Mouse (Mus musculus) midbrain, postnatal 0 days (tissue): ENCODE results near the gene Barx2. TPM values are rescaled to one million over a fixed set of nuclear protein-coding genes. Genes with fewer than 3 reads are reported as not detected.

ENCODE experiments used
- ATAC-seq: fragments of 200-750 bp; cut with Nextera tagmentation; 2 replicates; pipeline ENCODE4 v1.8.0; 2017; ENCODE audit warnings: moderate number of reproducible peaks, mild to moderate bottlenecking, moderate TSS enrichment, moderate library complexity; ENCODE audit not compliant: low FRiP score
- DNase-seq: peaks from one replicate; pipeline ENCODE4 v3.0.0-alpha.2; 2015; ENCODE audit warnings: low spot score
- H3K27ac ChIP-seq: fragments of 300-500 bp; sonication (generic); 2 replicates; pipeline ENCODE4 v1.5.1; 2014; ENCODE audit warnings: low read depth, mild to moderate bottlenecking, low read length, mixed read lengths
- H3K27me3 ChIP-seq: fragments of 300-500 bp; sonication (generic); 2 replicates; pipeline ENCODE4 v1.6.1; 2014; ENCODE audit warnings: low read length, control low read depth, mixed read lengths; ENCODE audit not compliant: insufficient read depth
- H3K36me3 ChIP-seq: fragments of 300-500 bp; sonication (generic); 2 replicates; pipeline ENCODE4 v1.6.1; 2014; ENCODE audit warnings: low read length, control low read depth, mixed read lengths; ENCODE audit not compliant: insufficient read depth
- H3K4me1 ChIP-seq: fragments of 300-500 bp; sonication (generic); 2 replicates; pipeline ENCODE4 v1.6.1; 2014; ENCODE audit warnings: mild to moderate bottlenecking, control low read depth, antibody characterized with exemption, low read length, mixed read lengths; ENCODE audit not compliant: insufficient read depth
- H3K4me2 ChIP-seq: fragments of 300-500 bp; sonication (generic); 2 replicates; pipeline ENCODE4 v1.6.1; 2014; ENCODE audit warnings: low read depth, mild to moderate bottlenecking, low read length, mixed read lengths; ENCODE audit not compliant: poor library complexity, severe bottlenecking
- H3K4me3 ChIP-seq: fragments of 300-500 bp; sonication (generic); 2 replicates; pipeline ENCODE4 v1.5.1; 2014; ENCODE audit warnings: low read depth, mild to moderate bottlenecking, low read length, moderate library complexity
- H3K9ac ChIP-seq: fragments of 300-500 bp; sonication (generic); replicated peaks from 2 replicates; pipeline ENCODE4 v1.6.1; 2014; ENCODE audit warnings: mild to moderate bottlenecking, low read length, moderate library complexity, mixed read lengths; ENCODE audit not compliant: poor library complexity, severe bottlenecking
- H3K9me3 ChIP-seq: fragments of 300-500 bp; sonication (generic); 2 replicates; pipeline ENCODE4 v1.6.1; 2016; ENCODE audit warnings: low read length, control low read depth
- CTCF ChIP-seq: IDR thresholded peaks from 2 replicates; pipeline ENCODE4 v1.5.1; 2016; ENCODE audit warnings: antibody characterized with exemption, mild to moderate bottlenecking
- WGBS: fragments of 180-500 bp; shearing (Covaris S2); extraction: QIAGEN DNeasy Blood & Tissue Kit; methylation state at CpG from one replicate; pipeline ENCODE4 v1.1.7; 2014; 5-methylcytosine and 5-hydroxymethylcytosine counted together
- polyA plus RNA-seq: library from polyadenylated mRNA; unstranded; fragments of >200 nt; fragmentation: Nextera tagmentation; extraction: Ambion mirVana; gene quantifications from 2 replicates; pipeline ENCODE4 v1.2.1, GENCODE M21; 2015
- total RNA-seq: library from RNA; depleted of rRNA; stranded (reverse); fragments of >200 nt; gene quantifications from 2 replicates; pipeline ENCODE4 v1.2.3, GENCODE M21; 2014

Barx2 gene
- total and polyA plus RNA-seq, 2 experiments from 2014 or later, result 0.27 to 2.9 TPM

- Histone ChIP-seq H3K9me3 (no peaks in the 10 kb centered on the region), H3K4me3 (no peak overlapping the region), H3K4me1 (peaks cover under 1% of the 10 kb centered on the region; the same call in 1 of the 2 replicates), H3K9ac (no peak overlapping the region), H3K27me3 (no peaks in the 10 kb centered on the region), H3K27ac (no peak overlapping the region), H3K4me2 (no peak overlapping the region), H3K36me3 (no peaks in the 10 kb centered on the region)
- ATAC-seq, result no peak
- 71% methylated on average over 6 of the region's 6 CpGs for WGBS
- TF ChIP-seq CTCF, result no peak
- no peak for DNase-seq
Observed at GRCm38 (mm10) chr9:31863830-31864229, 49.4 kb downstream of the Barx2 start.

GRCm38 (mm10) chr9:31859446-31859845, 53.8 kb downstream of the Barx2 start:
- Histone ChIP-seq H3K4me1 (peaks cover 12% of the 10 kb centered on the region), H3K4me3 (no peak overlapping the region), H3K27me3 (no peaks in the 10 kb centered on the region), H3K4me2 (no peak overlapping the region), H3K9me3 (no peaks in the 10 kb centered on the region), H3K36me3 (no peaks in the 10 kb centered on the region), H3K9ac (no peak overlapping the region), H3K27ac (no peak overlapping the region)
- no peak for DNase-seq
- no peak for ATAC-seq
- no peak for TF ChIP-seq CTCF
- 92% methylated on average over 5 of the region's 5 CpGs for WGBS

DNA sequence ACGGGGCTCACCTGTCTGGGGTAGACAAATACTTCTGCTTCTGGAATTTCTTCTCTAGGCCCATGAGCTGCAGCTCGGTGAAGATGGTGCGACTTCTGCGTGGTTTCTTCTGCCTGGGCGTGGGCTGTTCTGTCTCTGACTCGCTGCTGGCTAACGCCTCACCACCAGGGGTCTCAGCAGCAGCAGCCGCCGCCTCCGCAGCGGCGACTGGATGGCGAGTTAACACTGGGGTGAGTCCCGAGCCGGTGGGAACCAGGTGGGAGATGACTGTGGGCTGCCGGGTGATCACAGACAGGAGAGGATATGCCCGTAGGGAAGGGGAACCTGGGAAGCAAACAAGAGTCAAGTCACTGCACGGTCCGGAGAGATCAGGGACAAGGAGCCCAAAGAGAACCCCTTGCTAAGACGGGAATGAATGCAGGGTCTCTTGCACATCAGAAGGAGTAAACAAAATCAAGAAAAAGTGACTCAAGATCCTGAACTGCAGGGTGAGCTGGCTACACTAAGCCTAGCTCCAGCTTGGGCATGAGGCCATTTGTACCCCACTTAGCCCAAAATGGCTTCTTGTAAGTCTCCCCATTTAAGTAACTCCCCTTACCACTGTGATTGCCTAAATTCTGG, 54.4 kb downstream of the Barx2 start:
- Histone ChIP-seq H3K9ac (peak overlapping the region; percentile 19; the same call in 1 of the 2 replicates), H3K4me3 (peak overlapping the region; percentile 26), H3K4me1 (peaks cover 12% of the 10 kb centered on the region), H3K36me3 (no peaks in the 10 kb centered on the region), H3K27ac (no peak overlapping the region), H3K4me2 (peak overlapping the region; percentile 52), H3K27me3 (no peaks in the 10 kb centered on the region), H3K9me3 (no peaks in the 10 kb centered on the region)
- peak; percentile 77 for TF ChIP-seq CTCF
- WGBS, result 7% methylated on average over 20 of the region's 20 CpGs
- ATAC-seq, result 0 out of 2 replicates have a peak, but pooled peaks have one; percentile 52
- DNase-seq, result peak; percentile 47

- DNase-seq (peak; percentile 51), ATAC-seq (peak; percentile 44; the same call in 1 of the 2 replicates)
- Histone ChIP-seq H3K27ac (no peak overlapping the region), H3K4me1 (peaks cover 12% of the 10 kb centered on the region), H3K9ac (no peak overlapping the region), H3K27me3 (no peaks in the 10 kb centered on the region), H3K36me3 (no peaks in the 10 kb centered on the region), H3K4me3 (no peak overlapping the region), H3K4me2 (no peak overlapping the region), H3K9me3 (no peaks in the 10 kb centered on the region)
- 68% methylated on average over 1 of the region's 1 CpGs for WGBS
- TF ChIP-seq CTCF, result no peak
Observed at GRCm38 (mm10) chr9:31857512-31857911, 55.8 kb downstream of the Barx2 start.

GRCm38 (mm10) chr9:31856437-31856836, 56.8 kb downstream of the Barx2 start:
- Histone ChIP-seq H3K9ac (no peak overlapping the region), H3K27me3 (no peaks in the 10 kb centered on the region), H3K36me3 (no peaks in the 10 kb centered on the region), H3K4me2 (0 out of 2 replicates have a peak overlapping the region, but pooled peaks have one; percentile 12), H3K4me1 (peaks cover 12% of the 10 kb centered on the region), H3K4me3 (no peak overlapping the region), H3K9me3 (no peaks in the 10 kb centered on the region), H3K27ac (no peak overlapping the region)
- TF ChIP-seq CTCF, result no peak
- WGBS, result 43% methylated on average over 8 of the region's 8 CpGs
- no peak for ATAC-seq
- no peak for DNase-seq

GRCm38 (mm10) chr9:31855668-31856067, 57.6 kb downstream of the Barx2 start:
- H3K4me1 ChIP-seq, result peaks cover 12% of the 10 kb centered on the region
- WGBS, result 90% methylated on average over 6 of the region's 6 CpGs
- no peaks in the 10 kb centered on the region for H3K9me3 ChIP-seq
- no peak overlapping the region for H3K27ac ChIP-seq
- H3K9ac ChIP-seq, result no peak overlapping the region
- no peaks in the 10 kb centered on the region for H3K36me3 ChIP-seq
- no peak for TF ChIP-seq CTCF
- DNase-seq, result no peak
- H3K27me3 ChIP-seq, result no peaks in the 10 kb centered on the region
- H3K4me3 ChIP-seq, result no peak overlapping the region
- H3K4me2 ChIP-seq, result no peak overlapping the region
- no peak for ATAC-seq
